Mouse (Mus musculus) natural killer cell, adult 2 months (primary cell): ENCODE measurements at regions not wholly inside any gene's neighbourhood (a gene's known extent, or its start where the extent isn't known, plus 50 kb on each side); places are given as distances from the start of the nearest gene placed in this dataset.

Experiments
- DNase-seq, 2 experiments: peaks; one replicate each; pipeline ENCODE4 v3.0.0; 2022; ENCODE audit warnings: low spot score in 2 of 2

- DNase-seq, result no peak
These were observed 136.1 kb upstream of the Car8 start for GRCm38 (mm10) chr4:8374737-8375489.

GRCm38 (mm10) chr4:8374061-8374460, 135.2 kb upstream of the Car8 start:
- DNase-seq, result no peak

DNA sequence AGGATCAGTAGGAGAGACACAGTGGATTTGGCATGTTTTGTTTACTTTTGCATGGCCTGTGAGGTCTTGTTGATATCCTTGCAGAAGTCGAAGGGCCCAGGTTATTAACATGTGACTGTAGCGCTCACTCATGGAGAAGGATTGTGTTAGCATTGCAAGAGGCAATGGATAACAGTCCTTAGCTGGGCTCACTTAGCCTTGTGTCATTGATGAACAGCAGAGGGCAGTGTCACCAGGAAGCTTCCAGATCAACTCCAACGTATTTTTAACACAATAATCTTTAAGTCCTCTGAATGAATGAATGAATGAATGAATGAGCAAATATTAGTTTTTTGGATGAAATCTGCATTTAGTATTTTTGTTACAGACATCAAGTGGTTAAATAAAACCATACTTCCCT, 133.2 kb upstream of the Car8 start:
- DNase-seq, result no peak

DNA sequence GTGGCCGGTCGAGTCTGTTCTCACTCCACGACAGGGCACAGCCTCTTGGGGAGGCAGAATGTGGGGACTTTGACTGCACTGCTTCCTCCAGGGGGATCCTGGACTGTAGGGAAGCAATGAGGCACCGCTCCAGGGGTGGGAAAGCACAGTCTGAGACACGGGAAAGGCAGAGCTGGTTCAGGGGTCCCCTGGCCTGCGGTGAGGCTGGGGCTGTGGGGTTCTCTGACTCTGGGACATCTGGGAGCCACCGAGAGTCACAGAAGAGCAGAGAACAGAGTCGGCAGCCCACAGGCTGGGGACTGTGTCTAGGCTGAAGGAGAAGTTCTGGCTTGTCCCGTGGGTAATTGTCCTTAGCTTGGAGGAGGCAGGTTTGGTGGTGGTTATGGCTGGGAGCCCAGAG, 131.9 kb upstream of the Car8 start:
- no peak for DNase-seq

GRCm38 (mm10) chr4:8367487-8368276, 128.8 kb upstream of the Car8 start:
- DNase-seq, result no peak

GRCm38 (mm10) chr4:8366978-8367377, 128.1 kb upstream of the Car8 start:
- DNase-seq, result no peak

DNA sequence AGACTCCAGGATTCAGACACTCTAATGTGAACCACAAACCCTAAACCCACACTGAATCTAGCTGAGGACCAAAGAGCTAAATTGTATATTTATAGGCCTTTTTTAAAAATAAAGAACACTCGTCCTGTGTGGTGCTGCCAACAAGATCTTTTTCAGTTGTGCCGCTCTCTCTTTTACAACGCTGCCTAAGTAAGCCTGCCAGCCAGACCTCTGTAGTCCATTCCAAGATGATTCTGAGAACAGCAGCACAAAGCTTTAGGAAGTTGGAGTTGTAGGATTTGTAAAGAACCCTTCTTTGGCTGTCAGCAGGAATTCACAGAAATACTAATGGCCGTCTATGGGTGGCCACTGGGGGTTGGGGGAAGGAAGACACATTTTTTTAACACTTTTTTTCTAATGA, 123.6 kb upstream of the Car8 start:
- DNase-seq, result no peak

DNA sequence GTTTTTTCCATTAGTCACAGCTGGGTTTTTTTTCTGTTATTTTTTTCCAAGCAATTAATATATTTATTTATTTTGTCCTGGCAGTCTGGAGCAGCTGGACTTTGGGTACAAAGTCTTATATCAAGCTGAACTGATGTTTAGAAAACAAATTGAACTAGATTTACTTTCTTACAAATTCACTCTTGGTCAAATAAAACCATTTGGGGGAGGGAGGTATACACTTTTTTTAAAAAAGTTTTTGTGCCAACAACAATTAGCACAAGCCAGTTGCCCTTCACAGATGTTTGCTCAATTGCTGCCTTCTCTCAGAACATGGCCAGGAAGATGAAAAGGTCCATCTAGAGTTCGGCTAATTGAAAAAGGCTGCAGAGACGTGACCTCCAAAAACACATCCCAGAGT, 123.1 kb upstream of the Car8 start:
- DNase-seq, result no peak

GRCm38 (mm10) chr4:8361305-8361704, 122.5 kb upstream of the Car8 start:
- no peak for DNase-seq

DNA sequence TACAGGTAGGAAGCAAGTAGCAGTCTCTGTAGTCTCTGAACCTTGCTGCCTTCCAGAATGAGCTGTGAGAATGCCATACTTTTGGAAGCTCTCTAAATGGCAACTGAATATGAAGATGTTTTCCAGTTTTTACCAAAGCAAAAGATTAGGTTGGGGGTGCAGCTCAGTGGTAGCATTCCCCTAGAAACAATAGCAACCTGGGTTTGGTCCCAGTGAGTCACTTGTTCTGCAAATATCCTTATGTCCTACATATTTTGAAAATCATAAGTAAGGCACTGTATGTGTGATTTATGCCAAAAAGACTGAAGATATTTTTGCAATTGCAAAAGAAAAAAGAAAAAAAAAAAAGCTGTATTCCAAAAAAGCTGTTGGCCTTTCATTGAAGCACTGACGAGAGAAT, 118.6 kb upstream of the Car8 start:
- DNase-seq, result no peak

DNA sequence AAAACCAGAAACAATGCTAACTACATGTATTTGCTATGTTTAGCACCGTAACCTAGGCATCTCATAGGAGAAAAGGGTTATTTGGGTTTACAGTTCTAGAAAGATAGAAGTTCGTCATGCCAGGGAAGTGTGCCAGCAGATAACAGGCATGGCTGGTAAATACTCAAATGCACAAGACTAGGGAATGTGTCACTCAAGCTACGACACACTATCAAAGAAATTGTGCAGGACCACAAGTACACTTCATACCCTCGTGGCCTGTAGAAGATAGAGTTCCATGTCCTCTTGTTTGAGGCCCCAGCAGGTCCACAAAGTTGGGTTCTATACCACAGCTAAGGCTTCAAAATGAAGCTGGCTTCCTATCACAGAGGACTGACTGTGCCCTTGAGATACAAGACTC, 103.1 kb upstream of the Car8 start:
- DNase-seq, result no peak

DNA sequence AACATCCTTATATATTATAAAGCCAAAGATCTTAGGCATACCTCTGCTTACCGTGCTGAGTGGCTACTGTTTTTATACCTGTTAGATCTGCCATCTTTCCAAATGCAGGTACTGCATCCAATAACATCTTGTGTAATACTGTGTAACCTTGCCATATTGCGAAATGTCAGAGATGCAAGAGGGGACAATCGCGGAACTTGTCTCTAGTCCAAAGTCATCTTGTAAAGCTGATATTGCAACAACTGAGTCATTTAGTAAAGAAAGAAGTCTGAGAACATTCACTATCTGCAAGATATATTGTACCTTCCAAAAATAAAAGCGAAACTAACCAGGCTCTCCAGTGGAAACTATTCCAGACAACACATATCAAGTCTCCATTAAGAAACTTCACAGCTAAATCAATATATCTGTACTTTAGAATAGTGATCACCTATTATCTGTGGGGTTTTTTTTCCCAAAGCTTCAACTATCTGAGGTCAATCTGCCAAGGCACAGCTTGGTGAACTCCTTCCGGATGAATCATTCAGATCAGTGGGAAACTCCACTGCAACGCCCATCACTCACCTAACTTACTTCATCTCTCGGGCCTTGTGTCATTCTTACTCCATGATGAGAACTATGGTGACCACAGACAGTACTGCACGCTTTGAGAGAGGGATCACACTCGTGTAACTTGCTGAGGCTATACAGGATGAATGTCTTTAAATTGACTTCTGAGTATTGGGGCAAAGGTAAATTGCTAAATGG, 70.6 kb upstream of the Car8 start:
- DNase-seq, result no peak

DNA sequence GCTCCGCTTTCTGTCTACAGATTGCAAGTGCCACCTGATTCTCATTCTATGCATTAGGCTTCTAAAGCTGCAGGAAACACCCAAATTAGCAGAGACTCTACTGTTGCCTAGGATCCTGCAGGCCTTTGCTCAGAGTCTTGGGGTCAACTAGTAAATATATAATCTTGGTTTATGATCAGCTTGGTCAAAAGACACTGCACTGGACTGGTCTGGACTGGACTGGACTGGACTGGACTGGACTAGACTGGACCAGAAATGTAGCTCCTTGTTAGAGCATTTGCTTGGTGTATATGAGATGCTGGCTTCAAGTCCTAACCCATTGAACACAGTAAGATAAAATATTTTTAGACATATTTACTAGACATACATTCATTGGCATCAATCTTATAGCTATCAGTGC, 53.7 kb upstream of the Car8 start:
- no peak for DNase-seq

DNA sequence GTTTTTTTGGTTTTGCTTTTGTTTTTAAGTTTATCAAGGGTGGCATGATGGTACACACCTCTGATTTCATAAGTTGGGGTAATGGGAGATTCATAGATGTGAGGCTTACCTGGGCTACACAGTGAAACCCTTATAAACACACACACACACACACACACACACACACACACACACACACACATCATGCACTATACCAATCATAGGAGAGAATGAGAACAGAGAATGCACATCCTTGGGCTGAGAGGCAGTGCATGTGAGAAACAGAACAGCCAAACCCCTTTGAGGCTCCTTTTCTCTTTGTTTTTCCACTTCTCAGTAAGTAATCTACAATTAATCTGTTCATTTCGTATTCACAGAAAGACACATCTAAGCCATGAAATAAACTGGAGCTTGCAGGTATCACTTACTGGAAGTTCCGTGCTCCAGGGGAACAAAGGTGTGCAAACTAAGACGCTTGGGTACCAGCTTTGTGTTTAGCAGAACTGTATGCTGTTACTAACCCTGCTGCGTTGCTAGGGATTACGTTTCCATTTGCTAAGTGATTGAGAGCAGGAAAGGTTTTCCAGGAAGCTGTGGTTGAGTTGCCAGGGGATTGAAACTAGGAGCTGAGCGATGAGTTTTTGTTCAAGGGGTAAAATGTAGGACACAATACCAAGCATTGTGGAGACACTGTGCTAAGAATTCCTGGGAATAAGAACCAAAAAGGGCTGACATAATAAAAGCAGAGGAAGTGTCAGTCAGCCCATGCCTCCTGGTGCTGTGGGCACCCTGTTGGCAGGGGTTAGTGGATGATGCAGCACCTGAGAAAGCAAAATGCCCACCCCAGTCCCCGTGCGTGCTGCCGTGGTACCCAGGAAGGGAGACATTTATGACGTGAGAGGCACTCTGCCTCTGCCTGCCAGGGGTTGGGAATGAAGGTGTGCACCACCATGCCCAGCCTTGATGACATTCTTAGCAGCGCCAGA, 53.0 kb upstream of the Car8 start:
- DNase-seq, result no peak

GRCm38 (mm10) chr4:8289901-8290300, 51.1 kb upstream of the Car8 start:
- no peak for DNase-seq
